Mouse (Mus musculus): ENCODE data around the gene 1700125H20Rik.

DNA sequence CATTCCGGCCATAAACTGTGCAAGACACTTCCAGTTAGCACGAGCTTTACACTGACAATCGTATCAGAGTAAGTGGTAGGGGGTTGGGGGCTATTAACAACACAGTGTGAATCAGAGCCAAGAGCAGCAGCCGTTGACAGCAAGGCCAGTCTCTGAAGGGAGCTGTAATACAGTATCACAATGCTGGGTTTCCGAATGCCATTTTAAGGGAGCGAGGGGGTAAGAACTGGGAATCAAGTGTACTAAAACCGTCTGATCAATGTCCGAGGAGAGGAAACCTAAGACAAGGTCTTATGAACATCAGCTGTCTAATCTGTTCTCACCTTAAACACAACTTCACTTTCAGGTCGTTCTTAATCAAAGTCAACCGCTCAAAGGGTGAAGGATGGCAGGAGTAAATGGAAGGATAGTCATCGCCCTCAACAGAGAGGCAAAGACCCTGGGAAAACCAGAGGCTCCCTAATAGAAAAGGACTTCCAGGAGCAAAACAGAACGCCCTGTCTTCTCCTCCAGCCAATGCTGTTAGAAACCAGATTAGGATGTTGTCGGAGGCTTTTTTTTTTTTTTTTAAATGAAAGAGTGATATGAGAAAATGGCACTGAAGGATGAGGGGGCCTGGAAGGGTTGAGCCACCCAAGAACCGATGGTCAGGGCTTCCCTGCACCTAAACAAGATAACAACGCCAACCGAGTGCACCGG lies 31.3 kb upstream of the 1700125H20Rik start:
- TF ChIP-seq CHD2 (IDR thresholded peaks at IDR 0.05; ENCODE audit: low read depth, low read length) (no peak), HCFC1 (IDR thresholded peaks at IDR 0.05; ENCODE audit: borderline replicate concordance, insufficient read depth, low read length) (no peak)

Measured in ES-E14 (cell line).